Mouse (Mus musculus): ENCODE results near the gene Gas2.

Gas2 gene

DNA sequence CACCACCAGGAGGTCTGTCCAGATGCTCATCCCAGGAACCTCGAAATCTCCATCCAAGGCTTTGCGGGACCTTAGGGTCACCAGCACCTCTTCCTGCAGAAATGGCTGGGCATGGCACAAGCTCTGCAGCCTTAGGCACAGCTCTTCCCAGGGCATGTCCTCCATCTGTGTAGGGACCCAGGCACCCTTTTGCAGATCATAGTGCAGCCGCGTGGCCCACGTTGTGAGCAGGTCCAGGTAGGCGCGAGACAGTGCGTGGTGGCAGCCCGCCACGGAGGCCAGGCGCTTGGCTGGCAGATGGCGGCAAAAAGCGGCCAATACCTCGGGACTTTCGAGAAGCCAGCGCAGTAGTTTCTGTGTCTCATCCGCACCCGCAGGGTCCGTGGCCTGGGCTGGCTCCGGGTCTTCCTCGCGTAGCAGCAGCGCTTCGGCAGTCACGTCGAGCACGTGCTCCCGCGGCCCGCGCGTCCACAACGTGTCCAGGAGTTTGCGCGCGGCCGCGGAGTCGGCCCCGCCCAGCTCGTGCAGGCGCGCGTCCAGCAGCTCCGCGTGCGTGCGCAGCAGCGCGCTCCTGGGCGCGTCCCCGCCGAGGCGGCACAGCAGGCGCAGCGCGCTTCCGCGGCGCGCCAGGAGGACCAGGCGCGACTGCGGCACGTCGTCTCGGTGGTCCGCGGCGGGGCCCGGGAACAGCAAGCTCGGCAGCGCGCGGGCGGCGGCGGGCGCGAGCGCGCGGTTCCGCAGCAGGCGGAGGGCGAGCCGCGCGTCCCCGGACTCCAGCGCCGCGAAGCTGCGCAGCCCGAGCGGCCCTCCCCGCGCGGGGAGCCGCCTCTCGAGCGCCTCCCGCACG is at the start of gene Gas2:
Gene Gas2 (plus strand): TSS at position 766 of the 847 bp plus-strand sequence.
- CTCF ChIA-PET, result no interaction called here

- CTCF ChIA-PET, result no interaction called here
Measured at GRCm38 (mm10) chr7:51815473-51816282, 46.1 kb upstream of the Gas2 start.

DNA sequence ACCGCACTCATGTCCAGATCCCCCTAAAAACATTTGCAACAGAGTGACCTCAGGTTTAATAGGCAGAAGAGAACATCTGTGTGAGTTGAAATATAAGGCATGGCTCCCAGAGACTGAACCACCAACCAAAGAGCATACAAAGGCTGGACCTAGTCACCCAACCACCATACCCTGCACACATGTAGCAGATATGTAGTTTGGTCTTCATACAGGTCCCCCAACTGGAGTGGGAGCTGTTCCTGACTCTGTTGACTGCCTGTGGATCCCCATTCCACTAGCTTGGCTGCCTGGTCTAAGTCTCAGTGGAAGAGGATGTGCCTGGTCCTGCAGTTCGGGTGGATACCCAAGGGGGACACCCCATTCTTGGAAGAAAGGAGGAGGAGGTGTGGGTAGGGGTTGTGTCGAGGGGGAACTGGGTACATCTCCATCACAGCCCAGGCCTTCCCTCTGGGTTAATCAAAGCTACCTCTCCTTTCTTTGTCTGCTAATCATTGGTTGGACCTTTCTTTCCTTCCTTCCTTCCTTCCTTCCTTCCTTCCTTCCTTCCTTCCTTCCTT is 45.5 kb upstream of the Gas2 start:
- CTCF ChIA-PET, result no interaction called here

DNA sequence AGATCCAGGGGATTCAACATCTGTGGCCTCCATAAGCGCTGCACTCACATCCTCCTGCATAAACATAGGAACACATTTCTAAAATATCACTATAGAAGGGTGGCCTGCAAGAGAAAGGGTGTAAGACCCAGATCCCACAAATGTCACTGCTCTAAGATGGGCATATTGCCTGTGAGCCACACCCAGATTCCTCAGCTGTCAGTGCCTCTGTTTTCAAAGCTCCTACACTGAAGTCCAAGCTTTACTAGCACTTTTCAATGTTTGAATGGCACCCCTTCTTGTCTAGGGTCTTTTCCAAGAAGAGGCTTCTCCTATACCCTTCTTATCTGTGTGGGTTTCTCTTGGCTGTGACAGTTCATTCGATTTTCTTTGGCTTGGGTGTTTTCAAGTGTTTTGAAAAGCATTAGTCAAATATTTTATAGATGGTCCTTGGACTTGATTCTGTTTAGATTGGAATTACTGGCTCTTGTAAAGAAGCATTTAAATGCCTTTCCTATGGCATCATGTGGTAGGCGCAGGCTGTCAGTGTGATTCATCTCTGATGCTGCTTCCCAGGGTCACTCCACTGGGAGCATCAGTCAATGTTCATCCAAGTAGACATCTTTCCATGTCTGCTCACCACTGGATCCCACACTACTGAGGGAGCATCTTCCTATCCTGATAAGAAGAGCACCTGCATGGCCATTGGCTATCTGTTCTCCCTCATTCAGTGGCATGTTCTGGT is 43.4 kb upstream of the Gas2 start:
- CTCF ChIA-PET, result no interaction called here

- CTCF ChIA-PET, result no interaction called here
Measured at GRCm38 (mm10) chr7:51819891-51820290, 41.9 kb upstream of the Gas2 start.

- CTCF ChIA-PET, result no interaction called here
Measured at GRCm38 (mm10) chr7:51821467-51821866, 40.3 kb upstream of the Gas2 start.

- CTCF ChIA-PET, result no interaction called here
Measured at GRCm38 (mm10) chr7:51823562-51824338, 38.1 kb upstream of the Gas2 start.

- CTCF ChIA-PET, result no interaction called here
Measured at GRCm38 (mm10) chr7:51831917-51832316, 29.9 kb upstream of the Gas2 start.

- CTCF ChIA-PET, result no interaction called here
Measured at GRCm38 (mm10) chr7:51840515-51840914, 21.3 kb upstream of the Gas2 start.

DNA sequence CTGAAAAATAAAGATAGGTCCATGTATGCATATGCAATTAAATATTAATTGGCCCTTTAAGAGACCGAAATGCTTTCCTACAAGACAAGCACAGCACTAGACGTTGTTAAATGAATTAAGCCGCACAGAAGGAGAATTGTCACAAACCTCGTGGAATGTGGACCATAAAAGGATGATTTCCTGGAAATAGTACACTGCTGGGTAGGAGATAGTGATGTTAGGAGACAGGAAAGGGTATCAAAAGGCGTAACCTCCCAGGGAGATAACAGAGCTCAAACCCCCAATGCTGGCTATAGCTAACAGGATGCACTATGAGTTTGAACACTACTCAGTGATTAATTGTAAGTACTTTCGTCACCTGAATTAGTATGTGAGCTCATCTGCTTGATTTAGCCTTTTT is 10.9 kb upstream of the Gas2 start:
- CTCF ChIA-PET, result no interaction called here

- CTCF ChIA-PET, result no interaction called here
Measured at GRCm38 (mm10) chr7:51851890-51852507, 9.8 kb upstream of the Gas2 start.

DNA sequence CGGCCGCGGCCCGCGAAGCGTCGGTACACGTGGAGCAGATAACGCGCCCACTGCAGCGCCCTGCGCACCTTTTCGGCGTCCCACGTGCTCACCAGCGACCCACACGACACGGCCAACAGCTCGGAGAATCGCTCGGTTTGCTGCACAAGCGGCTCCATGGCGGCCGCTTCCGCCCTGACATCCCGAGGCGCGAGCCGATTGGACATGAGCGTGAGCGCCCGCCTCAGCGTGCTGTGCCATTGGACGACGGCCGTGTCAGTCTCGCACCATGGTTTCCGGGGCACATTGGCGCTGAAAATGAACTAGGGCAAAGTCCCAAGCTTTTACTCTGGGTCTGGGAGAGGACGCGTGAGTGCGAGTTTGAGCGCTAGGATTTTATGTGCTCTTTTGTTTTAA is 280 bp downstream of the Gas2 start, which contains the start of gene Fancf:
Gene Fancf (minus strand): TSS at position 171 of the 396 bp plus-strand sequence.
- CTCF ChIA-PET, result no interaction called here

DNA sequence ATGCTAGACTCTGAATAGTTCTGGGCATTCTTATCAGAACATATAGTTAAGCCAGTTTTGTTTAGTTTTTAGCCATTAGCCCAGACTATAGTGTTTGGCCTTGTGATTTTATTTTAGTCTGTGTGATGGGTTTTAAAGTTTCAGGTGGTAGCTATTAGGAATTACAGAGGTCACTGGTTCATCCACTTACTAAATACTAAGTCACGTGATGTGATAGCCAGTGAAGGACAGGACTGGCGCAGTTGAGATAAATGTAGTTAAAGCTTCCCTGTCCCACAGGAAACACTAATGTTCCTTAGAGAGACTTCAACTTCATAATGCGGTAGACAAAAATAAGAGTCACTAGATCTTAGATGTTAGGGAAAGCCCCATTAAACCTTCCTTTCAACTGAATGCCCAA is 1.0 kb downstream of the Gas2 start:
- CTCF ChIA-PET, result no interaction called here

DNA sequence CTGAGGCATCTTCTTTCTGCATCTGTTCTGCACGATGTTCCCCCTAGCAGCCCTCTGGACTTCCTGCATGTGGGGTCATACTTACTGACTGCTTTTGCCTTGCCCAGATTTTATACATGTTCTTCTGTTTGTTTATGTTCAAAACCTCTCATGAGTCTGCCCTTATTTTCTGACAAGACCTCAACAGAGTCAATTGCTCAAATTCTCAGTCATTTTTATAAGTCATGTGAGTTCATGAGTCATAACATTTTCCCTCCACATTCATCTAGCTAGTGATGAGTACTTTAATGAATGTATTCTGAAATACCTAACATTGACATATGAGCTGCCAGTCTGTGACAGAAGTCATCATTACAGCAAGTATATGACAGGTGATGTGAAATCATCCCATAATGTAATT is 3.5 kb downstream of the Gas2 start:
- CTCF ChIA-PET, result no interaction called here

DNA sequence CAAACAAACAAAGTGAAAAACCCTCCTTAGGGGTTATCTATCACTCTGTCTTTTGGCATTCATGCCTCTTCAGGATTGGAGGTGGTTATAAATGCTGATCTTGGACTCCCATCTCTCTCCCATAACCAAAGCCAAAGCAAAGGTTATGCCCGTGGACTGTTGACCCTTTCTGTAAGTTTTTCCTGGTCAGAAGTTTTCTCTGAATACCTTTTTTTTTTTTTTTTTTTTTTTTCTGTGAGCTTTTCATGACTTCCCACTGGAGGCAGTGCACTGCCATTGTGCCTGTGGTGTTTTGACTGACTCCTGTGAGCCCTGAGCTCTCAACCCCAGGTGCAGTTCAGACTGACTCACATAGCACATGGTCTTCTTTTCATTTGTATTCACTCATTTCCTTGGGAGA is 6.2 kb downstream of the Gas2 start:
- CTCF ChIA-PET, result no interaction called here

GRCm38 (mm10) chr7:51872041-51872440 is 10.2 kb downstream of the Gas2 start:
- CTCF ChIA-PET, result no interaction called here

GRCm38 (mm10) chr7:51872597-51872996 is 10.8 kb downstream of the Gas2 start:
- CTCF ChIA-PET, result no interaction called here

GRCm38 (mm10) chr7:51876316-51876715 is 14.5 kb downstream of the Gas2 start:
- CTCF ChIA-PET, result no interaction called here

- CTCF ChIA-PET, result no interaction called here
Measured at GRCm38 (mm10) chr7:51878730-51879129, 16.9 kb downstream of the Gas2 start.

DNA sequence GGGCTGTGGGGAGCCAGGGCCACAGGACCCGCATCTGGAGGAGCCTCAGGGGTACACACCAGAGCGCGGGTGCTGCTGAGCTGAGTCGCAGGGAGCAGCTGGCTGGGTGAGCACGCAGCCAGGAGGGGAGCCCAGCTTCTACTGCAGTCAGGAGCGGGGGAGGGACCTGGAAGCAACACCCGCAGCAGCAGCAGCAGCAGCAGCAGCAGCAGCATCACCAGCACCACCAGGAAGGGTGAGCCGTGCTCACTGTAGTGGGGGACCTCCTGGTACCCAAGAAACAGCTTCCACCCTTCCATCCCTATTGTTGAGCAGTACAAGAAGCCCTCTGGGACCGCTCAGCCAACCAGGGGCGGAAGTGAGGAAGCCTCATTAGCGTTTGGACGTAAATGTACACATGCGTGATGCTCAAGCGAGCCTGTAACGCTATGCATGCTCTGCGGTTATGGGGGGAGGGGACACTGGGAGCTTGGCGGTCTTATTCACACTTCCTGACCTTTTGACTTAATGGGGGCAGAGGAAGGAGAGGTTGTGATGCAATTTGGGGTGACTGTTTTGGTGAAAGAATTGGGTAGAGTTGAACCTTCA is 17.4 kb downstream of the Gas2 start:
- CTCF ChIA-PET, result no interaction called here

- CTCF ChIA-PET, result no interaction called here
Measured at GRCm38 (mm10) chr7:51880121-51880520, 18.3 kb downstream of the Gas2 start.

Measured in spleen, embryonic (tissue).